Mouse (Mus musculus): ENCODE measurements around the gene Itga1. TPM values are rescaled to one million over a fixed set of nuclear protein-coding genes. Genes with fewer than 3 reads are reported as not detected.
A peak's percentile ranks its signal among the peaks of the same experiment; 100 is the strongest.

Itga1 gene
- polyA plus RNA-seq, 1 experiment, result 16.5 TPM

GRCm38 (mm10) chr13:115100381-115101177 is 1.2 kb downstream of the Itga1 start:
- H3K4me3 ChIP-seq (ENCODE audit: insufficient read depth, low read depth, low read length), result peak overlapping the region; percentile 93
- 8% methylated on average over 11 of the region's 11 CpGs for WGBS
- H3K27ac ChIP-seq (ENCODE audit: insufficient read depth, low read depth, low read length), result peak overlapping the region; percentile 99

GRCm38 (mm10) chr13:115099381-115099780 is 2.4 kb downstream of the Itga1 start:
- Histone ChIP-seq H3K27ac (ENCODE audit: insufficient read depth, low read depth, low read length) (peak overlapping the region; percentile 79; the same call in 1 of the 2 replicates), H3K4me1 (ENCODE audit: control insufficient read depth, insufficient read depth, low read length) (peaks cover 24% of the 10 kb centered on the region), H3K36me3 (ENCODE audit: control insufficient read depth, insufficient read depth, low read length) (no peaks in the 10 kb centered on the region; the same call in 1 of the 2 replicates), H3K4me3 (ENCODE audit: insufficient read depth, low read depth, low read length) (peak overlapping the region; percentile 16; the same call in 1 of the 2 replicates), H3K27me3 (replicated peaks; ENCODE audit: control insufficient read depth, insufficient read depth, low read length) (no peaks in the 10 kb centered on the region)
- TF ChIP-seq POLR2A (IDR thresholded peaks at IDR 0.05; ENCODE audit: low read depth, low read length), result no peak
- no peak for TF ChIP-seq CTCF (conservative IDR thresholded peaks at IDR 0.05; ENCODE audit: insufficient read depth, insufficient read length, low read depth, low read length)
- no peak for DNase-seq
- 42% methylated on average over 9 of the region's 9 CpGs for WGBS

More at GRCm38 (mm10) chr13:115100381-115101177, 1.2 kb downstream of the Itga1 start:
- no peaks in the 10 kb centered on the region; the same call in 1 of the 2 replicates for H3K36me3 ChIP-seq (ENCODE audit: control insufficient read depth, insufficient read depth, low read length)
- TF ChIP-seq CTCF (conservative IDR thresholded peaks at IDR 0.05; ENCODE audit: insufficient read depth, insufficient read length, low read depth, low read length) (no peak), POLR2A (IDR thresholded peaks at IDR 0.05; ENCODE audit: low read depth, low read length) (no peak)
- H3K27me3 ChIP-seq (replicated peaks; ENCODE audit: control insufficient read depth, insufficient read depth, low read length), result no peaks in the 10 kb centered on the region
- peaks cover 18% of the 10 kb centered on the region for H3K4me1 ChIP-seq (ENCODE audit: control insufficient read depth, insufficient read depth, low read length)
- no peak for DNase-seq

DNA sequence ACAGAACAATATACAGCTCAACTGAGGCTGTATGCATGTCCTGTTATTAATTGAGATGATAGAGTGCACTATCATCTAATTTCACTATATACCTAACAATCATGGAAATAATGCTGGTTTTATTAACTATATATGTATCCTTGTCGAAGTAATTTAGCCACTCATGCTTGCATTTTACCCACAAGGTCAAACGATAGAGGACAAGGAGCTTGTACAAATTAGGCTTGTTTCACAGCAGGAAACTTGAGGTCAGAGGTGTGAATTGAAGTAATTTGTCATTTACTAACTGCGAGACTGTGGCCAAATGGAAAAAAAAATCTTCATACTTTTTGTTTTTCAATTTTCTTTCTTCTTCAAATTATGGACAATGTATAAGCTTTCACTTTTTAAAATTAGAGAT is 3.5 kb downstream of the Itga1 start:
- no peak for TF ChIP-seq CTCF (conservative IDR thresholded peaks at IDR 0.05; ENCODE audit: insufficient read depth, insufficient read length, low read depth, low read length)
- no peak for TF ChIP-seq POLR2A (IDR thresholded peaks at IDR 0.05; ENCODE audit: low read depth, low read length)
- peak; percentile 52 for DNase-seq
- Histone ChIP-seq H3K27me3 (replicated peaks; ENCODE audit: control insufficient read depth, insufficient read depth, low read length) (no peaks in the 10 kb centered on the region), H3K4me1 (ENCODE audit: control insufficient read depth, insufficient read depth, low read length) (peaks cover 24% of the 10 kb centered on the region), H3K27ac (ENCODE audit: insufficient read depth, low read depth, low read length) (no peak overlapping the region), H3K36me3 (ENCODE audit: control insufficient read depth, insufficient read depth, low read length) (no peaks in the 10 kb centered on the region; the same call in 1 of the 2 replicates), H3K4me3 (ENCODE audit: insufficient read depth, low read depth, low read length) (no peak overlapping the region)
- 30% methylated on average over 3 of the region's 3 CpGs for WGBS

GRCm38 (mm10) chr13:115096965-115097364 is 4.8 kb downstream of the Itga1 start:
- H3K4me1 ChIP-seq (ENCODE audit: control insufficient read depth, insufficient read depth, low read length), result peaks cover 24% of the 10 kb centered on the region
- H3K27me3 ChIP-seq (replicated peaks; ENCODE audit: control insufficient read depth, insufficient read depth, low read length), result no peaks in the 10 kb centered on the region
- peak overlapping the region; percentile 52; the same call in 1 of the 2 replicates for H3K27ac ChIP-seq (ENCODE audit: insufficient read depth, low read depth, low read length)
- TF ChIP-seq CTCF (conservative IDR thresholded peaks at IDR 0.05; ENCODE audit: insufficient read depth, insufficient read length, low read depth, low read length) (no peak), POLR2A (IDR thresholded peaks at IDR 0.05; ENCODE audit: low read depth, low read length) (no peak)
- 50% methylated on average over 5 of the region's 5 CpGs for WGBS
- no peaks in the 10 kb centered on the region; the same call in 1 of the 2 replicates for H3K36me3 ChIP-seq (ENCODE audit: control insufficient read depth, insufficient read depth, low read length)
- DNase-seq, result no peak
- no peak overlapping the region for H3K4me3 ChIP-seq (ENCODE audit: insufficient read depth, low read depth, low read length)

GRCm38 (mm10) chr13:115096216-115096615 is 5.5 kb downstream of the Itga1 start:
- H3K27me3 ChIP-seq (replicated peaks; ENCODE audit: control insufficient read depth, insufficient read depth, low read length), result no peaks in the 10 kb centered on the region
- peak; percentile 70 for DNase-seq
- TF ChIP-seq CTCF (conservative IDR thresholded peaks at IDR 0.05; ENCODE audit: insufficient read depth, insufficient read length, low read depth, low read length) (no peak), POLR2A (IDR thresholded peaks at IDR 0.05; ENCODE audit: low read depth, low read length) (no peak)
- no peaks in the 10 kb centered on the region; the same call in 1 of the 2 replicates for H3K36me3 ChIP-seq (ENCODE audit: control insufficient read depth, insufficient read depth, low read length)
- WGBS, result 6% methylated on average over 2 of the region's 2 CpGs
- no peak overlapping the region for H3K4me3 ChIP-seq (ENCODE audit: insufficient read depth, low read depth, low read length)
- H3K4me1 ChIP-seq (ENCODE audit: control insufficient read depth, insufficient read depth, low read length), result peaks cover 27% of the 10 kb centered on the region
- H3K27ac ChIP-seq (ENCODE audit: insufficient read depth, low read depth, low read length), result no peak overlapping the region

DNA sequence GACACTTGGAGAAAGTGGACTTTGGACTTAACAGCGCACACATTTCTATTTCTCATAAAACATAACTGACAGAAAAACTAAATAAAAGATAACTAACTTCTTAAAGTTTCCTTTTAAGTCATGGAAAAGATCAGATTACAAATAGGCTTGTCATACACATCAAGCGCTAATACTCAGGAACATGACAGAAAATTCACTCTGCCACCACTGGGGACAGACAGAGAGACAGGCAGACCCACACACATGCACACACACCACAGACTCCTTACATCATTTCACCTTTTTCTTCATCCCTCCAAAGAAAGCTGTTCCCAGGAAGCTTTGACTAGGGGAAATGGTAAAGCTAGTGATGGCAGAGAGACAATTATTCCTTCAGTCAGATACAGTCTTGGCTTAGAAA is 6.4 kb downstream of the Itga1 start:
- 75% methylated on average over 2 of the region's 2 CpGs for WGBS
- H3K27ac ChIP-seq (ENCODE audit: insufficient read depth, low read depth, low read length), result 0 out of 2 replicates have a peak overlapping the region, but pooled peaks have one; percentile 22
- TF ChIP-seq CTCF (conservative IDR thresholded peaks at IDR 0.05; ENCODE audit: insufficient read depth, insufficient read length, low read depth, low read length) (peak; percentile 27; the same call in 1 of the 2 replicates), POLR2A (IDR thresholded peaks at IDR 0.05; ENCODE audit: low read depth, low read length) (no peak)
- DNase-seq, result no peak
- H3K4me3 ChIP-seq (ENCODE audit: insufficient read depth, low read depth, low read length), result no peak overlapping the region
- H3K4me1 ChIP-seq (ENCODE audit: control insufficient read depth, insufficient read depth, low read length), result peaks cover 28% of the 10 kb centered on the region
- H3K27me3 ChIP-seq (replicated peaks; ENCODE audit: control insufficient read depth, insufficient read depth, low read length), result no peaks in the 10 kb centered on the region
- H3K36me3 ChIP-seq (ENCODE audit: control insufficient read depth, insufficient read depth, low read length), result no peaks in the 10 kb centered on the region; the same call in 1 of the 2 replicates

DNA sequence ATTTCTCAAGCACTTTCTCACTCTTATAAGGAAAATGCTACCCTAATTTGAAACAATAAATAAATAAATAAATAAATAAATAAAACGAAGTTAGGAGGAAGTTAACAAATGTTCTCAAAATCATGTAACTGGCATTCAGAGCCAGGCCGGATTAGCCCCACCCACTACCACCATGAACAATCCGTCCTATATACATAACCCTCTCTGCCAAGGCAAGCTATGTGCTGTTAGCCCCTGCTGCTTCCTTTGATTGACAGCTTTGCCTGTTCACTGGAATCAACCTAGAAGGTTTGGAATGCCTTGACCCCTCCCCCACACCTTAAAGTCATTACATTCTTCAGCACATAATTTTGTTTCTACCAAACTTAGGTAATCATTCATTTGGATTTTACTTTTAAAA is 10.3 kb downstream of the Itga1 start:
- 40% methylated on average over 3 of the region's 3 CpGs for WGBS
- no peak for DNase-seq
- Histone ChIP-seq H3K27ac (ENCODE audit: insufficient read depth, low read depth, low read length) (no peak overlapping the region), H3K4me3 (ENCODE audit: insufficient read depth, low read depth, low read length) (no peak overlapping the region), H3K27me3 (replicated peaks; ENCODE audit: control insufficient read depth, insufficient read depth, low read length) (no peaks in the 10 kb centered on the region), H3K36me3 (ENCODE audit: control insufficient read depth, insufficient read depth, low read length) (peaks cover 5% of the 10 kb centered on the region), H3K4me1 (ENCODE audit: control insufficient read depth, insufficient read depth, low read length) (peaks cover 25% of the 10 kb centered on the region)
- TF ChIP-seq POLR2A (IDR thresholded peaks at IDR 0.05; ENCODE audit: low read depth, low read length), result no peak
- no peak for TF ChIP-seq CTCF (conservative IDR thresholded peaks at IDR 0.05; ENCODE audit: insufficient read depth, insufficient read length, low read depth, low read length)

All from kidney, adult 2 months (tissue).